Mouse (Mus musculus): ENCODE data around the gene Hist2h2aa1.

DNA sequence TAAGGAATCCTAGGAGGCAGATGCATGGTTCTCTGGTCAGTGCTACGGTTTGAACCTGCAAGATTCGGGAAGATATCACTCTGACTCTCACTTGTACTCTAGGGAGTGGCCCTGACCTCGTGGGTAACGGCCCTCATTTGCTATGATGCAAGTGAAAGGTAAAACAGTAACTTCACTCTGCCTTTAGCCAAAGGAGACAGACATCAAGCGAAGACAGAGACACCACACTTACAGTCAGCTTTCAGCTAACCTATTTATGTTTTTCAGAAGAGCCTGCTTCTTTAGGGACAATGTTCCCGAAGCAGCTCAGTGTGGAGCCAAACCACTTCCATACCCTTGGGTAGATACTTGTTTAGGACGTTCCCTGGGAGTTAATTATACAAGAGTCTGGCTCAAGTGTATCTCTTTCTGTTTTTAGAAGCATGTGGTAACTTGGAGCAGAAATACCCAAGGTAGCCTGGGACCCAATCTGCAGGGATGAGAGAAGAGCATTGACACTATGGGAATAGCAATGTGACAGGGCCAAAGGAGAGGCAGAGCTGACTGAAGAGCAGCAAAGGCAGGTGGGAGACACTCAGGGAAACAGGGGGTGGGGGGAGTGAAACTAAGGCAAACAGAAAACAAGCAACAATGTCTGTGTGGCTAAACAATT is 1.2 kb upstream of the Hist2h2aa1 start:
- TF ChIP-seq CTCF (IDR thresholded peaks at IDR 0.05; ENCODE audit: control insufficient read depth, insufficient read depth, low read length): no peak
- no peak for TF ChIP-seq POLR2A (IDR thresholded peaks at IDR 0.05; ENCODE audit: borderline replicate concordance, control insufficient read depth, low read depth, low read length)
